Mouse (Mus musculus) small intestine, adult 2 months (tissue): ENCODE results near the gene Kdm2b. TPM values are rescaled to one million over a fixed set of nuclear protein-coding genes. Genes with fewer than 3 reads are reported as not detected.

Experiments
- H3K27ac ChIP-seq: fragments of 200-500 bp; 2 replicates; pipeline ENCODE4 v1.5.1; 2012; ENCODE audit warnings: low read depth, low read length, control low read depth, inconsistent platforms; ENCODE audit not compliant: insufficient read depth
- H3K27me3 ChIP-seq: fragments of 200-500 bp; 2 replicates; pipeline ENCODE4 v1.6.1; 2012; ENCODE audit warnings: mild to moderate bottlenecking, moderate library complexity, low read length, inconsistent platforms; ENCODE audit not compliant: control insufficient read depth, insufficient read depth
- H3K36me3 ChIP-seq: fragments of 200-500 bp; 2 replicates; pipeline ENCODE4 v1.6.1; 2012; ENCODE audit warnings: mild to moderate bottlenecking, low read length, control low read depth, inconsistent platforms; ENCODE audit not compliant: control insufficient read depth, insufficient read depth
- H3K4me1 ChIP-seq: fragments of 200-500 bp; 2 replicates; pipeline ENCODE4 v1.6.1; 2012; ENCODE audit warnings: low read length, inconsistent platforms, mixed read lengths; ENCODE audit not compliant: control insufficient read depth, insufficient read depth, insufficient read length
- H3K4me3 ChIP-seq: fragments of 200-500 bp; 2 replicates; pipeline ENCODE4 v1.5.1; 2012; ENCODE audit warnings: low read depth, mild to moderate bottlenecking, control low read depth, inconsistent platforms, low read length, moderate library complexity
- CTCF ChIP-seq: fragments of 200-500 bp; IDR thresholded peaks from 2 replicates; pipeline ENCODE4 v1.5.1; 2012; ENCODE audit warnings: low read depth, mild to moderate bottlenecking, control low read depth, inconsistent platforms, low read length, moderate library complexity, mixed read lengths; ENCODE audit not compliant: insufficient replicate concordance, insufficient read length; ENCODE audit errors: extremely low read depth
- POLR2A ChIP-seq: fragments of 200-500 bp; IDR thresholded peaks from 2 replicates; pipeline ENCODE4 v1.6.1; 2012; ENCODE audit warnings: low read depth, mild to moderate bottlenecking, control low read depth, inconsistent platforms, low read length, moderate library complexity
- WGBS: fragments of 180-500 bp; shearing (Covaris S2); methylation state at CpG from one replicate; pipeline ENCODE4 v1.1.7; 2018; 5-methylcytosine and 5-hydroxymethylcytosine counted together
- polyA plus RNA-seq: library from polyadenylated mRNA; depleted of rRNA; stranded (reverse); fragments of >200 nt; gene quantifications from 2 replicates; pipeline ENCODE4 v1.2.3, GENCODE M21; 2012

The Kdm2b gene
- polyA plus RNA-seq, 1 experiment, result 12.0 TPM

DNA sequence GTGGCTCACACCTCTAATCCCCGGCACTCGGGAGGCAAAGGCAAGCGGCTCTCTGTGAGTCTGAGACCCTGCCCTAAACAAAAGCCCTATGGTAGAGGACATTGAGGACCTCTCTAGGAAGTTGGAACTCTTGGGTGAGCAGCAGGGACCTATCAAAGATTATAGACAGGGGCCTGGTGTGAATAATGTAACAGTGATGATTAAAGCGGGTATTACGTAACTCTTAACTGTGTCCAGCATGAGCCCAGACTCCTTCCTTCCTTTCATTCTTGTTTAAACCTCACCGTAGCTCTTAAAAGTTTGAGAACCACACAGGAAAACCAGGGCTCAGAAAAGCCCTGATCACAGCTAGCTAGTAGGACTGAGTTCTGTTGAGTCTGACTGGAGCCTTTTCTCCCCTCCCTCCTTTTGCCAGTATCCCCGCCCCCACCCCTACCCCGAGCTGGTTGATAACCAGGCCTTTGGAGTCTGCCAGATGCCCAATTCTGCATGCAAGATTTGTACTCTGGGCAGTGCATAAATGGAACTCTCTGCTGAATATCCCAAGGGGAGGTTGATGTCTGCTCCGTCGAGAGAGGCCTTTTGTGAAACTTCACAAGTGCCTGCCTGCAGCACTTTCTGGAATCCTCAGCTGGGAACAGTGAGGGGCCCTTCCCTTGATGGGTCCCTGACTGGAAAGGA is 29.9 kb upstream of the Kdm2b start:
- H3K4me1 ChIP-seq, result peaks cover 13% of the 10 kb centered on the region
- H3K27ac ChIP-seq, result peak overlapping the region; percentile 32
- H3K36me3 ChIP-seq, result 0 out of 2 replicates have a peak, but pooled peaks cover 1% of the 10 kb centered on the region
- H3K4me3 ChIP-seq, result no peak overlapping the region
- 64% methylated on average over 10 of the region's 10 CpGs for WGBS
- no peaks in the 10 kb centered on the region for H3K27me3 ChIP-seq
- TF ChIP-seq CTCF (no peak), POLR2A (no peak)

DNA sequence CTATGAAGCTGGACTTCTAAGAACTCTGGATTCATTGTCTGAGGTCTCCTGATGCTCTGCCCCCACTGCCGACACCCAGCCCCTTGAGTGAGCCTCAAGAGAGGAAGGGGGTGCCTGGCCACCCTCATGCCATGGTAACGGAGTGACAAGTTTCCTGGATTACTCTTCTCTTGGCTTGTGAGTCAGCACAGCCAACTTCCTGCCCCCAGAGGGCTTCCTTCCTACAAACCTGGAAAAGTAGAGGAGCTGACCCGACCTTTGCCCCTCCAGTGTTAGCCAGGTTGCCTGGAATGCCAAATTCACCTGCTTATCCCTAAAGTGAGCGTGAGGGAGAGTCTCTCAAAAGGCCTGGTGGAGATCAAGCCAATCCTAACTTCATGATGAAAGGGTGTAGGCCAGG is 27.9 kb upstream of the Kdm2b start:
- Histone ChIP-seq H3K4me3 (no peak overlapping the region), H3K36me3 (0 out of 2 replicates have a peak, but pooled peaks cover 1% of the 10 kb centered on the region), H3K4me1 (peaks cover 19% of the 10 kb centered on the region), H3K27me3 (no peaks in the 10 kb centered on the region), H3K27ac (no peak overlapping the region)
- TF ChIP-seq CTCF (no peak), POLR2A (no peak)
- 41% methylated on average over 4 of the region's 4 CpGs for WGBS

DNA sequence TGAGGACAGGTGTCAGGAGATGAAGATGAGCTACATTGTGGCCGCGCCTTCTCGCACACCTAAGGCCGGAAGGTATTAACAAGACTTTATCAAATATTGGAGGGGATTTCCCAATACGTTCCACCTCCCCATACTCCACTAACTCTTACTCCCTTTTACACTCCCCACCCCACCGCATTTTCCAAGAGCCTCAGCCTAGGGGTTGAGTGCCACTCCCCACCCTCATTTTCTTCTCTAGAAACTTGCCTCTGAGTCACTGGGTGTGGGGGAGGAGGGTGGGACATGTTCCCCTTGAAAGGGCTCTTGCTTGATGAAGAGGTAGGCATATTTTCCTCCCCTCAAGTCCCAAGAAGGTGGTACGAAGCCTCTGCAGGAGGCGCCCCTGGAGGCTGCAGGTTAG is 26.3 kb upstream of the Kdm2b start:
- H3K4me1 ChIP-seq, result peaks cover 17% of the 10 kb centered on the region; the same call in 1 of the 2 replicates
- H3K4me3 ChIP-seq, result peak overlapping the region; percentile 80
- 0 out of 2 replicates have a peak, but pooled peaks cover 1% of the 10 kb centered on the region for H3K36me3 ChIP-seq
- TF ChIP-seq POLR2A (no peak), CTCF (peak; percentile 23; the same call in 1 of the 2 replicates)
- H3K27me3 ChIP-seq, result no peaks in the 10 kb centered on the region
- peak overlapping the region; percentile 86 for H3K27ac ChIP-seq
- WGBS, result 11% methylated on average over 8 of the region's 8 CpGs

DNA sequence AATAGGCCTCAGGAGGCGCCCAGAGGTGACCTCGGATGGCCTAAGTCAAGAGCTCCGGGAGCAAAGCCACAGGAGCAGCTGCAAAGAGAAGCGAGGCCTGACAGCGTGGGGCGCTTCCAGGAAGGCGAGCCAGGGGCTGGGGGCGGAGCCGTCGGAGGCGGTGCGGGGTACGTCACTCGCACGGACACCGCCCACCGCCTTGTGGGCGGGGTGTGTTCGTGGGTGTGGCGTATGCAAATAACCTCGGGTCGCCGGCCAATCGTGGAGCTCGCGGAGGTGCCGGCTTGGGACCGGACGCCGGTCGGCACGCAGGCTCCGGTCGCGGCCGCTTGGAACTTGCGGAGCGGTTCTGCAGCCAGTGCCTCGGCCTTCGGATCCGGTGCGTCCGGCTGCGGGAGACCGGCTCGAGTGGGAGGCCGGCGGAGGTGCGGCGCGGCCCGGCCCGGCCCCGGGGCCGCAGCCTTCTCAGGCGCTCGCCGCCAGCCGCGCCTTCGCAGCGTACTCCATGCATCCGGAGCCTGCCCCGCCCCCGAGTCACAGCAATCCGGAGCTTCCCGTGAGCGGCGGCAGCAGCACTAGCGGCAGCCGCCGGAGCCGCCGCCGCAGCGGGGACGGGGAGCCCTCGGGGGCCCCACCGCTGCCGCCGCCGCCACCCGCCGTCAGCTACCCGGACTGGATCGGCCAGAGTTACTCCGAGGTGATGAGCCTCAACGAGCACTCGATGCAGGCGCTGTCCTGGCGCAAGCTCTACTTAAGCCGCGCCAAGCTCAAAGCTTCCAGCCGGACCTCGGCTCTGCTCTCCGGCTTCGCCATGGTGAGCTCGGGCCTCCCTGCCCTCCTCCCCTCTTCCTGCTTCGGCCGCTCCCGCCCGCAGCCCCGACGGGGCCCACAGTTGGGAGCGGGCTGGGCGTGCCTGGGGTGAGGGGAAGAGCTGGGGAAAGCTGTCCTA is 25.4 kb upstream of the Kdm2b start, which contains the start of gene Orai1:
TSS of gene Orai1 (plus strand) at position 322 of the 949 bp plus-strand sequence.
- no peaks in the 10 kb centered on the region for H3K27me3 ChIP-seq
- peaks cover 17% of the 10 kb centered on the region; the same call in 1 of the 2 replicates for H3K4me1 ChIP-seq
- 0 out of 2 replicates have a peak, but pooled peaks cover 1% of the 10 kb centered on the region for H3K36me3 ChIP-seq
- 0 out of 2 replicates have a peak, but pooled peaks have one; percentile 10 for TF ChIP-seq CTCF
- peak; percentile 58; the same call in 1 of the 2 replicates for TF ChIP-seq POLR2A
- H3K4me3 ChIP-seq, result peak within 1 kb of the TSS; percentile 80
- under 1% methylated on average over 104 of the region's 106 CpGs for WGBS
- H3K27ac ChIP-seq, result peak within 1 kb of the TSS; percentile 86

DNA sequence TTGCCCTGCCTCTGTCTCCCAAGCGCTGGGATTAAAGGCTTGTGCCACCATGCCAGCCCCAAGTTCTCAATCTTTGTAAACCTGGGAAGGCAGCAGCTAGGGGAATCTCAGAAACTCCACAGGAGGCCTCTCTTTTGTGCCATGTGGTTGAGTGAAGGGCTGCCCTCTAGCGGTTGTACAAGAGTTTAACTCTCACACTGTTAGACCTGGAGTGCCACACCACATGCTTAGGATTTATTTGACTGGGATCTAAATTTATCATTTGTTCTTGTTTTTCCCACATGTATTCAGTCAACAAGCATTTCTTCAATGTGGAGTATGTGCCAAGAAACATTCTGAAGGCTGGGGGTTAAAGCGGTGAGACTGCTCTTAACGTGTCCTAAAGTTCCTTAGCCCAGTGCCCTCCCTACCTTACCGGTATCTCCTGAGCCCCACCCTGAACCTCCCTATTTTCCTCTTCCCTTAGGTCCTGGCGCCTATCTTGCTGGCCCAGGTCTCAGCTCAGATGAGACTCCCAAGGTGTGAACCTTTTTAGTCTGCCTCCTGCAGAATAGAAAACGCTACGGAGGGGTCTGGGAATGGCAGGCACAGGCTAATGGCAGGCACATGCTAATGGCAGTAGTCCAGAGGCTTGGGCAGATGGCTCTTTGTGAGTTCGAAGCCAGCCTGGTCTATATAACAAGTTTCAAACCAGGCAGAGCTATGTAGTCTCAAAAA is 24.1 kb upstream of the Kdm2b start:
- Histone ChIP-seq H3K4me3 (no peak overlapping the region), H3K36me3 (no peaks in the 10 kb centered on the region), H3K4me1 (peaks cover 15% of the 10 kb centered on the region; the same call in 1 of the 2 replicates), H3K27me3 (no peaks in the 10 kb centered on the region), H3K27ac (peak overlapping the region; percentile 40)
- TF ChIP-seq POLR2A, result no peak
- peak; percentile 65; the same call in 1 of the 2 replicates for TF ChIP-seq CTCF
- 30% methylated on average over 9 of the region's 9 CpGs for WGBS

DNA sequence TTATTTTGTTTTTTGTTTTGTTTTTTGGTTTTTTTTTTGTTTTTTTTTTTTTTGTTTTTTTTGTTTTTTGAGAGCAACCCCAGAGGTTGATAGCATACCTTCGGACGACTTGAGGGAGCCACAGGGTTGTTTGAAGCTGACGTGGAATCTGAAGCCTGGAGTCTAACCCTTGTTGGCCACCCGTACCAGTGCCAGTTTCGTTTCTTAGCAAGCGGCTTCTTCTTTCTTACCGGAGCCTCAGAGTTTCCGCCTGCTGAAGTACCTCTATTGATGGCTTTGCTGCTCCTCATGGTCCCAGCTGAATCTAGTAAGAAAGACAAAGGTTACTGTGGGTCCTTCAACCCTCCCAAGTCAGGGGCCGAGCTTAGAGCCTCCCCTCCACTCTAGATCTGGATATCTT is 22.1 kb upstream of the Kdm2b start:
- TF ChIP-seq POLR2A (no peak), CTCF (no peak)
- H3K36me3 ChIP-seq, result no peaks in the 10 kb centered on the region

More for the DNA sequence above, 22.1 kb upstream of the Kdm2b start:
- H3K4me1 ChIP-seq, result peaks cover 7% of the 10 kb centered on the region; the same call in 1 of the 2 replicates
- H3K4me3 ChIP-seq, result no peak overlapping the region
- H3K27me3 ChIP-seq, result no peaks in the 10 kb centered on the region
- H3K27ac ChIP-seq, result no peak overlapping the region
- 98% methylated on average over 9 of the region's 9 CpGs for WGBS
